Mouse (Mus musculus) retina, adult 2 months (tissue): ENCODE measurements around the gene Ranbp9.

Experiments
- DNase-seq: peaks from one replicate; pipeline ENCODE4 v3.0.0-alpha.2; 2012; ENCODE audit warnings: low read depth, low spot score

The Ranbp9 gene

GRCm38 (mm10) chr13:43480957-43481858, at the start of gene Ranbp9:
Gene Ranbp9 (minus strand): TSS chr13:43481282.
- DNase-seq, result peak; percentile 49

- DNase-seq, result no peak
Measured at GRCm38 (mm10) chr13:43530129-43530831, 49.2 kb upstream of the Ranbp9 start.

- DNase-seq, result no peak
Measured at GRCm38 (mm10) chr13:43526289-43526688, 45.2 kb upstream of the Ranbp9 start.

GRCm38 (mm10) chr13:43525363-43526134, 44.5 kb upstream of the Ranbp9 start:
- DNase-seq, result no peak

- no peak for DNase-seq
Measured at GRCm38 (mm10) chr13:43524491-43525362, 43.6 kb upstream of the Ranbp9 start.

GRCm38 (mm10) chr13:43523906-43524480, 42.9 kb upstream of the Ranbp9 start:
- DNase-seq, result no peak

- no peak for DNase-seq
Measured at GRCm38 (mm10) chr13:43521940-43522339, 40.9 kb upstream of the Ranbp9 start.

- no peak for DNase-seq
Measured at GRCm38 (mm10) chr13:43519251-43519650, 38.2 kb upstream of the Ranbp9 start.

GRCm38 (mm10) chr13:43517371-43517770, 36.3 kb upstream of the Ranbp9 start:
- no peak for DNase-seq

- DNase-seq, result no peak
Measured at GRCm38 (mm10) chr13:43516931-43517330, 35.8 kb upstream of the Ranbp9 start.

GRCm38 (mm10) chr13:43516119-43516518, 35.0 kb upstream of the Ranbp9 start:
- DNase-seq, result no peak

- DNase-seq, result no peak
Measured at GRCm38 (mm10) chr13:43514950-43515358, 33.9 kb upstream of the Ranbp9 start.

GRCm38 (mm10) chr13:43512736-43513135, 31.7 kb upstream of the Ranbp9 start:
- DNase-seq, result no peak

- DNase-seq, result no peak
Measured at GRCm38 (mm10) chr13:43505798-43506197, 24.7 kb upstream of the Ranbp9 start.

GRCm38 (mm10) chr13:43503395-43503850, 22.3 kb upstream of the Ranbp9 start:
- no peak for DNase-seq

GRCm38 (mm10) chr13:43501601-43502000, 20.5 kb upstream of the Ranbp9 start:
- DNase-seq, result no peak

GRCm38 (mm10) chr13:43500483-43500850, 19.4 kb upstream of the Ranbp9 start:
- DNase-seq, result no peak

- DNase-seq, result no peak
Measured at GRCm38 (mm10) chr13:43499731-43500482, 18.8 kb upstream of the Ranbp9 start.

GRCm38 (mm10) chr13:43498849-43499248, 17.8 kb upstream of the Ranbp9 start:
- no peak for DNase-seq

GRCm38 (mm10) chr13:43497769-43498168, 16.7 kb upstream of the Ranbp9 start:
- DNase-seq, result no peak
